In genomic region chr8:126883752-126884151, GRCm38 (mm10) we compare ENCODE assay signal across 9 mouse cellular contexts.
DNase-seq lines count a peak whose midpoint lies in the region; ATAC-seq and TF ChIP-seq lines count a peak whose summit lies in the region.
"Had no signal": no experiment of that assay in that cellular context is flagged by ENCODE, and none has a peak within 500 bp of the region (broad histone marks: within the 10 kb centered on the region; RNA-seq: fewer than 3 reads in every experiment).

No protein-coding gene starts in this region.

- no peaks in the 10 kb centered on the region for H3K27me3 ChIP-seq in heart, embryonic 11.5 days (ENCODE audit: control insufficient read depth, insufficient read depth, low read length)
- H3K27me3 ChIP-seq in embryonic facial prominence, embryonic 12.5 days, result no peaks in the 10 kb centered on the region
- no peaks in the 10 kb centered on the region for H3K27me3 ChIP-seq in limb, embryonic 15.5 days

- no peaks in the 10 kb centered on the region for H3K36me3 ChIP-seq in heart, embryonic 11.5 days (ENCODE audit: control insufficient read depth, insufficient read depth, low read length)
- H3K36me3 ChIP-seq in embryonic facial prominence, embryonic 12.5 days, result no peaks in the 10 kb centered on the region
- no peaks in the 10 kb centered on the region for H3K36me3 ChIP-seq in limb, embryonic 15.5 days

- 51% methylated on average over 5 of the region's 5 CpGs for WGBS in heart, embryonic 11.5 days (ENCODE audit: insufficient replicate concordance)
- WGBS in embryonic facial prominence, embryonic 12.5 days, result 66% methylated on average over 5 of the region's 5 CpGs
- 77% methylated on average over 5 of the region's 5 CpGs for WGBS in limb, embryonic 15.5 days

- H3K9me3 ChIP-seq in heart, embryonic 11.5 days (replicated peaks; ENCODE audit: control insufficient read depth, low read length), result no peaks in the 10 kb centered on the region
- H3K9me3 ChIP-seq in embryonic facial prominence, embryonic 12.5 days, result no peaks in the 10 kb centered on the region
- no peaks in the 10 kb centered on the region for H3K9me3 ChIP-seq in limb, embryonic 15.5 days

- H3K9ac ChIP-seq in heart, embryonic 11.5 days (ENCODE audit: low read depth, low read length), result no peak overlapping the region
- H3K9ac ChIP-seq in embryonic facial prominence, embryonic 12.5 days, result no peak overlapping the region
- no peak overlapping the region for H3K9ac ChIP-seq in limb, embryonic 15.5 days

- peaks cover 39% of the 10 kb centered on the region for H3K4me1 ChIP-seq in heart, embryonic 11.5 days (ENCODE audit: control insufficient read depth, insufficient read depth, low read length)
- H3K4me1 ChIP-seq in embryonic facial prominence, embryonic 12.5 days, result peaks cover 28% of the 10 kb centered on the region
- H3K4me1 ChIP-seq in limb, embryonic 15.5 days, result peaks cover 41% of the 10 kb centered on the region

- ATAC-seq in heart, embryonic 11.5 days (replicated peaks; ENCODE audit: insufficient number of reproducible peaks, low FRiP score, low TSS enrichment), result no peak
- no peak for ATAC-seq in embryonic facial prominence, embryonic 12.5 days (ENCODE audit: insufficient number of reproducible peaks, insufficient read depth, low FRiP score, low TSS enrichment)
- no peak for ATAC-seq in limb, embryonic 15.5 days (ENCODE audit: insufficient number of reproducible peaks, low FRiP score, low TSS enrichment, low read depth)

- no peak for TF ChIP-seq CTCF in layer of hippocampus, adult 2 months (conservative IDR thresholded peaks at IDR 0.05)

- no peak overlapping the region for H3K4me3 ChIP-seq in heart, embryonic 11.5 days (ENCODE audit: low read depth, low read length)
- H3K4me3 ChIP-seq in layer of hippocampus, adult 2 months, result no peak overlapping the region
- H3K4me3 ChIP-seq in embryonic facial prominence, embryonic 12.5 days, result no peak overlapping the region
- no peak overlapping the region for H3K4me3 ChIP-seq in limb, embryonic 15.5 days

- H3K27ac ChIP-seq in heart, embryonic 11.5 days (ENCODE audit: low read depth, low read length), result peak overlapping the region; percentile 38; the same call in 1 of the 2 replicates
- peak overlapping the region; percentile 87 for H3K27ac ChIP-seq in layer of hippocampus, adult 2 months
- H3K27ac ChIP-seq in embryonic facial prominence, embryonic 12.5 days, result peak overlapping the region; percentile 4; the same call in 1 of the 2 replicates
- H3K27ac ChIP-seq in limb, embryonic 15.5 days, result 0 out of 2 replicates have a peak overlapping the region, but pooled peaks have one; percentile 27

- H3K4me2 ChIP-seq in heart, embryonic 11.5 days, result peak overlapping the region; percentile 22; the same call in 1 of the 2 replicates
- H3K4me2 ChIP-seq in embryonic facial prominence, embryonic 12.5 days (replicated peaks), result no peak overlapping the region
- H3K4me2 ChIP-seq in limb, embryonic 15.5 days, result no peak overlapping the region

- DNase-seq in heart, adult 11 months, result no peak
- DNase-seq in layer of hippocampus, adult 2 months (ENCODE audit: low spot score in 2 of 2), result no peak
- DNase-seq in layer of hippocampus, postnatal 10 days (ENCODE audit: low spot score in 2 of 2), result no peak
- no peak for DNase-seq in c-Kit-positive CD71-positive TER-119-positive erythroid progenitor cells, embryonic 14.5 days (ENCODE audit: low spot score)
- no peak for DNase-seq in adrenal gland, adult 18-20 months (ENCODE audit: low spot score in 2 of 2)
- DNase-seq: gastrocnemius, postnatal 10 days had no signal

Comparison
In these comparisons a context has a peak if more than half of its experiments do, and no peak if none do; other contexts are left out.
1. H3K27ac ChIP-seq: peak in every context shown above with its lines; median percentile 87 in layer of hippocampus, adult 2 months; 38 in heart, embryonic 11.5 days; 27 in limb, embryonic 15.5 days; 4 in embryonic facial prominence, embryonic 12.5 days.